Mouse (Mus musculus) 3134 (cell line): ENCODE results near the gene Zfp786.

Experiments used
- DNase-seq: peaks from one replicate; pipeline ENCODE4 v3.0.0-alpha.2; 2011; ENCODE audit warnings: low spot score; ENCODE audit not compliant: insufficient read length; ENCODE audit errors: extremely low read depth

The Zfp786 gene

DNA sequence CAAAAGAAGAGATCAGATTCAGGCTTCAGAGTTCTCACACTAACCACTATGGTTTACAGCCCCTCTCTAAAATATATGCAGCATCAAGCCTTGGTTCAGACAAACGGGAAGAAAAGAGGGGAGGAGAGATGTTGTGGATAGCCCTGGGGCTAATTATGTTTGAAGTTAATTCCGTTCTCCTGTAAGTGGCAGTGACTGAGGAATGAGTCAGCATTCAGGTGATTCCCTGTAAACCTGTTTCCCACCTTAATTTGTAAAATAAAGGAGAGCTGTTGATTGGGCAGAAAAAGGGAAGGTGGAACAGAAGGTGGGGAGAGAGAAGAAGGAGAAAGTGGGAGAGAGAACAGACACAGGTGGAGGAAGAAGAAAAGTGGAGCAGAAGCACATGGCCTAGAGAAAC, 6.4 kb downstream of the Zfp786 start:
- DNase-seq: no peak

DNA sequence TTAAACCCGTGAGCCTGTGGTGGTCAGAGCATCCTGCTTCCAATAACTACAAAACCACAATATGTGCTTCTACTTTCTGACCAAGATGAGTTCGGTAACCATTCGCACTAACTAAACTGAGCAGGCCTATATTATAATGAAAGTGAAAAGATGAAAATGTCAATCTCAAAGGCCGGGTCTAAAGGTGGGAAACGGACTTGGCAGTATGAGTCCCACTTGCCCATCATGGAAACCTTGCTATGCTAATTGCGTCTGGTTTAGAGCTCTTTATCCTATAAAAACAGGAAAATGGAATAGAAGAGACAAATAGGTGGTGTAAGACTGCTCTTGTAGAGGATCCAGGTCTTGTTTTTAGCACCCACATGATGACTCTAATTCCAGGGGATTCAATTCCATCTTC, 8.9 kb downstream of the Zfp786 start:
- DNase-seq: no peak

DNA sequence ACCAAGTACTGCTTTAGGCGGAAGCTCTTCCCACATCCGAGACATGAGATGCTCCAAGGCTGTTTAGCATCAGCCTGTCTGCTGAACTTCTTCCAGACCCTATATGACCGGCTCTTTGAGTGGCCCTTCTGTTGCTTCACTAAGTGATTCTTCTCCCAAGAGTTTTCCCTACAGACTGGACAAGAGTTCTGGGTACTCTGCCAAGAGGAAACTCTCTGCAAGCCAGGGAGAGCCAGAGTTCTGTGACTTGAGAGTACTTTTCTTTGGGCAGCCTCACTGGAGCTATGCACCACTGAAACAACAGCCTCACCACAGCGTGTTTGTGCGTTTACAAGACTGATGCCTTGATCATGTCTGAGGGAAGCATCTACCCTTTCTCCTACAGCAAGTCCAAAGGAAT, 9.4 kb downstream of the Zfp786 start:
- no peak for DNase-seq

DNA sequence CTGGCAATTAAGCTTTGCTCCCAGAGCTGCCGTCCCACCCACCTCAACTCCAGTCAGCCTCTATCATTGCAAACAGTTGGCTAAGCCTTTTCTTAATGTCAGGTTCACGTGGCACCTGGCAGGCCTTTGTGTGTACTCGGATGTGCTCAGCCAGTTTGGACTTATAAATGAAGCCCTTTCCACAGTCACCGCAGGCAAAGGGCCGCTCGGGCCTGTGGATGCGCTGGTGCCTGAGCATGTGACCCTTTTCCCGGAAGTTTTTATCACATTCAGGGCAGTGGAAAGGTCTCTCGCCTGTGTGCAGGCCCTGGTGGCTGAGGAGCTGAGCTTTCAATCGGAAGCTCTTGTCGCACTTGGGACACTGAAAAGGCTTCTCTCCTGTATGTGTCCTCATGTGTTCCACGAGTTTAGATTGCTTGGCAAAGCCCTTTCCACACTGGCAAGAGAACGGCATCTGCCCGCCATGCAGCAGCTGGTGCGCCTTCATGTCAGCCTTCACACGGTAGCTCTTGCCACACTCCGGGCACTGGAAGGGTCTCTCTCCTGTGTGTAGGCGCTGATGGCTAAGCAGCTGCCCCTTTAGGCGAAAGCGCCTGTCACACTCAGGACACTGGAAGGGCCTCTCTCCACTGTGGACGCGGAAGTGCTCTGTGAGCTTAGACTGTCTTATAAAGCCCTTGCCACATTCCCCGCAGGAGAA, 10.9 kb downstream of the Zfp786 start:
- no peak for DNase-seq

DNA sequence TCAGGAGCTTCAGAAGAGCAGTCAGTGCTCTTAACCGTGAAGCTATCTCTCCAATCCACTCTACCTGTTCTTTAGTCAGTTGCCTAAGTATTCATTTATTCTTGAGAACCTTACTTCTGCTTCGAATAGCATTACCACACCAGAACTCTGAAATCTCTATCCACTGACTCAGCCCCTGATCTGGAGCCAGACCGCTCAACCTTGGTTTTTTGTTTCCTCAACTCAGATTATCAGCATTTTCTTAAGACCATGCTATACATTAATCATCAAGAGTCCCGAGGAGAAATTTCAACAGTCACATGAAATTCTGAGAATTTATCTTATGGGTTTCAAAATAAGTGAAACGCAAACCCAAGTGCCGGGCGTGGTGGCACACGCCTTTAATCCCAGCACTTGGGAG, 11.9 kb downstream of the Zfp786 start:
- DNase-seq: peak; percentile 35

DNA sequence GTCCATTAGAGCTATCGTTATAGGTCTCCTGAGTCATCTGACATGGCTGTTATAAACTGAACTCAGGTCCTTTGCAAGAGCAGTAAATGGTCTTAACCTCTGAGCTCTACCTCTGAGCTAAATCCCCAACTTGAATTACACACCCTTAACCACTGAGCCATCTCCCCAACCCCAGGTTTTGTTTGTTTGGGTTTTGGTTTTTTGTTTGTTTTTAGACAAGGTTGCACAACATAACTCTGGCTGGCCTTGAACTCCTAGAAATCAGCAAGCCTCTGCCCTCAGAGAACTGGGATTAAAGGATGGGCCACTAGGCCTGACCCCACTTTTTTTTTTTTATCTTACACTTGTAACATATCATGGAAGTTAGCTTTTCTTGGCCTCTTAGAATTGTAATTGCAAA, 14.5 kb downstream of the Zfp786 start:
- no peak for DNase-seq

DNA sequence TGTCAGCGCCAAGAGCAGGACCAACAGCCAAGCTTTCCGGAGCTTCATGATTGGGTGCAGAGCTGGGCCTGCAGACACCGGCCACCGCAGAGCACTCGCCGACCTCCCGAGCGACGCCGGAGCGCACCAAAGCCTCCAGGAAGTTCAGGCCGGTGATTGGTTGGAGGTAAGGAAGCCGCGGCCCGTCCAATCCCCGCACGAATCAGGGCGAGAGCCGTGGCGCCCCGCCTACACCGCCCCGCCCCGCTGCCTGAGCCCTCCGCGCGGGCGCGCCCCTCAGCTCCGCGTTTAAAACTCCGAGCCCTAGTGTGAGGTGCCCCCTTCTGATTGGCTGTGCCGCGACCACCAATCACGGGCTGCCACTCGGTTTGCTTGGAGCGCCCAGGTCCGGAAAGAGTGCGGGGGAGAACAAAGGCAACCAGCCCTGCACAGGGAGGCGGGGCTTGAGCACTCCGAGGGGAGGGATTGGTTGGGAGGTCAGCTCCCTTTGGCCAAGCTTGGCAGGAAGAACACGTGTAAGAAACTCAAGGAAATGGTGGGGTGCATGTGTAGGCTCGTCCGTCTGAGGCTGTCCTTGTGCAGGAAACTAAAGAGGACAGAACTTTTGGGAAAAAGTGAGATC, 17.3 kb downstream of the Zfp786 start, which contains the start of gene Pdia4:
Pdia4 (minus strand) TSS at position 174 of the 622 bp plus-strand sequence.
- peak; percentile 98 for DNase-seq

DNA sequence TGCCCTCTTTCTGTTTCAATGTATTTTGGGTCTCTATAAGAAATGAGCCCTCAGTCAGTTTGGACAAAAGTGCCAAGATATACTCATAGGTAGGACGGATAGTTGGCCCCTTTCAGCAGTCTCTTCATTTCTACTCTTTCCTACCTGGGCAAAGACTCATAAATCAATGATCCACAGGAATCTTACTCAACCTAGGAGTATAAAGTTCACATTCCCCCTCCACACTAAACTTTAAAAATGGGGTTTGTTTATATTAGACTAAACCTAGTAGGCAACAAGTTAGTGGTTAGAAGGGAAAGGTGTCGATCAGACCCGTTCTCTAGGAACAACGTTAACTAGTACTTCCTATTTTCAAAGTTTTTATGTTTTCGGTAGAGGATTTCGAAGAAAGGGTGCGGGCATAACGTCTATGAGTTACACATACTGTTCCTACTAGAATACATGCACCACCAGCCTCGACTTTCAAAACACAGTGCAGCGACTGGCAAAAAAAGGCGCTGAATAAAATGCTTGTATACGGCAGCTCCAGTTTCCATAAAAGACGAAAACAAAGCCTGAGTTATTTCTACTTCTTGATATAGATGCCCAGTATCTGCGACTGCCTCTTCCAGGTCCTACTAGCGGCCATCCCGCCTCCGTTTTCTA, 18.3 kb downstream of the Zfp786 start:
- no peak for DNase-seq

DNA sequence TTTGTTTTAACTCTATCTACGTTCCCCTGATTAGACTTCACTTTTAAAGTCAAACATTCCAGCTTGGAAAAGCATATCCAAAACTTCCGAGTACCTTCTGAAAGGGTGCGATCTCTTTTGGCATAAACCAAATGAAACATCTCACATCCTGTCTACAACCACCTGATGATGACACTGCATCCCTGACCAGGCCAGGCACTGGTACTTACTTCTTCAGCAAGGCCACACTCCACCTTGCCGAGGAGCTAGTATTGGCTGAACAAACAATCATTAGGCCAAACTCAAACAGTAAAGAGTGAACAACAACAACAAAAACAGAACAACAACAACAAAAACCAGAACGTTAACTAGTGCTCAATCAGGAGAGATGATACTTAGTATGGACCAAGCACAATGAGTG, 19.3 kb downstream of the Zfp786 start:
- DNase-seq: no peak

DNA sequence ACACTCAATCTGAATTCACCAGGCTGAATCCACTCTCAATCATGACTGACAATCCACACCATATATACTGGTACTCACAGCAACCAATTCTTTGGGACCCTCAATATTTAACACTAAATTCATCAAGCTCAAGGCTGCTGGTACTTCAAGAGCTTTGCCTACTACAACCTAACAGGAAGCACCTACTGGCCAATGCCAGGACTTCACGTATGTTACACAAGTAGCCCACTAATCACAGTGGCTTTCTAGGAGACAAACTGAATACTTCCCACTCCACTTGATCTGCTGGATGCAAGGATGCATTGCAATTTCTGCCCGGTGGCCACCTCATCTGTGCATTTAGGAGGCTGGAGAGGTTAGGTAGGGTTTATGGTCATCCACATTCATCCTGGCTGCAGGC, 20.5 kb downstream of the Zfp786 start:
- DNase-seq: no peak

DNA sequence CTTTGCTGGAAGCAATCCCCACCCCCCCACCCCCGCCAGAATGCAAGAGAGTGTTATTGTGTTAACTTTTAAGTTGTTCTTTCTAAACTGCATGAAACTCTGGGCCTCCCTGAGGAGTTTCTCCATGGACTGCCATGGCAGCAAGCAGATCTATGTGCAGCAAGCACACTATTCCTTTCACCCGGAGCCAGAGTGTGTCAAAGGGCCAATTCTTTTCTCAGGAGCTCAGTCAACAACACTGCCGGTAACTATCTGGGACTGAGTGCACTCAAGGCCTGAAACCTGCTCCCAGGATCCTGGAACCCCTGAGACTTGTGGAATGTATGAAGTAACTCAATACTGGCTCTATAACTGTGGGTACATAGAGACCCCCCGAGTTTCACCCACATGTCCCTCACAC, 21.6 kb downstream of the Zfp786 start:
- DNase-seq: no peak

DNA sequence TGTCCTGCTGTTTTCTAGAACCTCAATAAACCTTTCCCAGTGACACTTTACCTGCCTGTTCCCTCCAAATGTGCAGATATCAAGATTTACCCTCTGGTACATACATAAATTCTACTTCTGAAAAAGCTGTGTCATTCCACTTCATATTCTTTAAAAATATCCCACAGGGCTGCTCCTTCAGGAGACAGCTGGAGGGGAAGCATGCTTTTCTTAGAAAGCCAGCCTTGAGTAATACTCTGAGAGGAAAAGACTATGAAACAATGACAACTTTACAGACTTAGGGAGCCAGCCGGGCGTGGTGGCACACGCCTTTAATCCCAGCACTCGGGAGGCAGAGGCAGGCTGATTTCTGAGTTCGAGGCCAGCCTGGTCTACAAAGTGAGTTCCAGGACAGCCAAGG, 22.1 kb downstream of the Zfp786 start:
- DNase-seq: no peak

DNA sequence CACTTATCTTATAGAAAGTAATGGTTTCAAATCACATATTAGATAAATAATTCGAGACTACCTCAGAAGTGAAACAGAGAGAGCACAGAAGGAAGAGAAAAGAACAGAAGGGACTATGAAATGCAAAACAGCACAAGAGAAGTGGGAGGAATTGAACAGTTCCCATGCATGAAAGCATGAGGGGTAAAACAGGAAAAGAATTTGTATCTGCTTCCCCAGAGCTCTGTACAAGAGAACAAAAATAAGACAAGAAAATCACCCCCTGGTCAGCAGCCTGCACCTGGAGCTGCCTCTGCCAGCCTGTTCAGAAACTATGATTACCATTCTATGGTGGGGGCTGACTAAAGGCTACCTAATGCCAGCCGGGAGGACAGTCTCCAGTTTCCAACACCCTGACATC, 23.2 kb downstream of the Zfp786 start:
- DNase-seq: no peak

DNA sequence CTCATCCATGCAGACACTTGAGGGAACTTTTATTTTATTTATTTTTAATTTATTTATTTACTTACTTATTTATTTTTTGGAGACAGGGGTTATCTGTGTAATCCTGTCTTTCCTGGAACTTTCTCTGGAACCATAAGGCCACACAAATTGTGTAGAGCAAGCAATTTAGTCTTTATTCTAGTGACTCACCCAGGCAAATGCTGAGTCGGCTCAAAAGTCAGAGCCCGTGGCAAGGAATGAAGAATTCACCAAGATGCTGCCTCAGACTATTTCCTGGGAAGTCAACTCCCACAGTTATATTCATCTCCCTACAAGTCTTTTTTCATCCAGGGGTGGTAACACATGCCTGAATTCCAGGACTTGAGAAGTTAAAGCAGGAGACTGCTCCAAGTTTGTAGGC, 25.1 kb downstream of the Zfp786 start:
- no peak for DNase-seq

DNA sequence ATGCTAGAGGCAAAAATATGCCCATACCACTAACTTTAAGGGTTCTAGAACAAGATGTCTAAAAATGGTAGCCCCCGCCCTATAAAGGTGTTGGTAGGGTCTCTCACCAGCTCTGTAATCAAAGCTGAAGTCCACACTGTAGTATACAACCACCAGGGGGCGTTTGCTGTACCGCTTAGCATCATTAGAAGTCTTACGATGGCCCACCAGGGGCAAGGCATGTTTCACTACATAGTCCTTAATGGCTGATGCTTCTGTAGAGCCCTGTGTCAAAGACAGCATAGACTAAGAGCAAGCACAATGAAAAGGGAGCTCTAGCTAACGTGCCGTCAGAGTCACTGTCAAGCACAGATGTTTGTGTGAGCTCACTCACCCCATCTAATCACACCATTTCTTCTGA, 31.6 kb downstream of the Zfp786 start:
- DNase-seq: no peak

DNA sequence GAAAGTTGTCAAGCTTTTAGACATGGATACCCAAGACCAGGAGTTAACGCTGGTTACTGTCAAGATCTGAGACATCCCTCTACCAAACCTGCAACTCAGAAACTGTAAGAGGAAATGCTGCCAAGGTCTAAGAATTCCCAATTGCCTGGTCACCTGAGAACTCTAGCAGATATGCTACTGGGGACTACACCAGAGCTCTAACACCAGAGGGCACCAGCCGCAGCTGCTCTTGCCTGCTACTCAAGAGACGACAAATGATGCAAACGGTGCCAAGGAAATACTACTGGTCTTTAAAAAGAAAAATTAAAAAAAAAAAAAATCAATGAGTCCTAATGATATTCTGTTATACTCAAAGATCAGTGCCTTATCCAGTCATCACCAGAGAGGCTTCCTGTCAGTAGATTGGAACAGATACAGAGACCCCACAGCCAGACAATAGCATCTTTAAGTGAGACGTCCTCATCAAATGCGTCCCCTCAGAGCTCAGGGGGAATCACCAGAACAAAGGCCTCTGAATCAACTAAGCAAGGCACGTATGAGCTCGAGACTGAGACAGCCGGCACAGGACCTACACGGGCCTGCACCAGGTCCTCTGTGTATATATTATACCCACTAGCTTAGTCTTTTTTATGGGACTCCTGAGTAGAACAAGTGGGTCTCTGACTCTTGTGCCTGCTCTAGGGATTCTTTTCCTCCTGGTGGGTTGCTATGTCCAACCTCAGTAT, 36.4 kb downstream of the Zfp786 start:
- DNase-seq: no peak

DNA sequence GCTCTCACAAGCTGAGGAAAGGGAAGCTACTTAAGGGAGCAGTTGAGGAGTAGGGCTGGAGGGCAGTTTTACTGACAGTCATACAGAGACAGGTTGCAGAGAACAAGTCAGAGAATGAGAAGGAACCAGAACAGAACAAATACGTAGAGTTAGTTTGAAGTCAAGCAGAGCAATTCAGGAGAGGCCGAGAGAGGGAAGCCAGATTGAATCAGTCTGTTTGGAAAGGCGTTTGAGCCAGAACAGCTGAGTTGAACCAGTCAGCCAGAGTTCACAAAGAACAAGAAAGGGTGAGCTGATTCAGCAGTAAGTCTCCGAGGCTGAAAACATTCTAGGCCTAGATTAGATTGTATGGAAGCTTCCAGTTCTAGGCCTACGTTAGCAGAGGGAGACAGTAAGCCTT, 37.4 kb downstream of the Zfp786 start:
- no peak for DNase-seq

DNA sequence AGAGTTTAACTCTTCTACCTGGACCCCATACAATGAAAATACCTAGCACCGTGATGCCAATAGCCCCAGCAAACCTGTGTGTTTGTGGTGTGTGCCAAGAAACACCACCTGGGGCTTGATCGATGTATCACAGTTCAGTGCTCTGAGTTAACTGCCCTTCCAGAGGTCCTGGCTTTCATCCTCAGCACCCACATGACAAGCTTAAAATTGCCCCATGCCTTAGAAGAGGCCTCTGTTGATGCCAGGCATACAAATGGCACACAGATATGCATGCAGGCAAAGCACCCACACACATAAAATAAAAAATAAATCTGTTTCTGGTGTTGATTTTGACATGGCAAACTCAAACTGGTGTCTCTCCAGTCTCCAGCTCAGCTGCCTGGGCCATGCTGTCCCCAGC, 38.1 kb downstream of the Zfp786 start:
- DNase-seq: no peak

DNA sequence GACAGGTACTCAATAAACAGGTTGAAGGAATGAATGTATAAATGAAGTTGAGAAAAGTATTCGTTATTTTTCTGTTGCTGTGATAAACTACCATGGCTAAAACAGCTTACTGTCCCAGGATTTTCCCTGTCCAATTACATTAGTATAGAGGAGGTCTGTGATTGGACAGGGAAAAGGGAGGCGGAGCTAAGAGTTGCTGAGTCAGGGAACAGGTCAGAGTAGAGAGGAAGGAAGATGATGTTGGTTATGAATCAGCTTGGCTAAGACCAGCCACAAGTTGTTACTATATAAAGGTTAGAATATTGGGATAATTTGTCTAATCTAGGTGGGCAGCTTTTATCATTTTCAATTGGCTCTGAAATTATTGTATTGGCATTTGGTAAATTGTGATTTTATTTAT, 39.9 kb downstream of the Zfp786 start:
- no peak for DNase-seq

DNA sequence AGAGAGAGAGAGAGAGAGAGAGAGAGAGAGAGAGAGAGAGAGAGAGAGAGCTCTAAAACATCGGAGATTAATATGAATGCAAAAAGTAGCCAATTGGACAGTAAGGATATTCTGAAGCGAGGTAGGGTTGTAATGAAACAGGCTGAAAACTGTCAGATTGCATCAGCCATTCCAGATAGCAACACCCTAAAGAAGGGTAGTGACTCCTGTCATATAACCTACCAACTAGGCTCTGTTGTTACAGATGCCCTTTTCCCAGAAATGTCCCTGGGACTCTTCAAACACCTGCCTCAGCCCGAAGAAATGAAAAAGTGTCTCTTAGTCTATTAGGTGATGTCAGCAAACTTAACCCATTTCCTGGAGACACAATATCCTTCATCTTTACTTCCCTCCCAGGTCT, 41.8 kb downstream of the Zfp786 start:
- no peak for DNase-seq

DNA sequence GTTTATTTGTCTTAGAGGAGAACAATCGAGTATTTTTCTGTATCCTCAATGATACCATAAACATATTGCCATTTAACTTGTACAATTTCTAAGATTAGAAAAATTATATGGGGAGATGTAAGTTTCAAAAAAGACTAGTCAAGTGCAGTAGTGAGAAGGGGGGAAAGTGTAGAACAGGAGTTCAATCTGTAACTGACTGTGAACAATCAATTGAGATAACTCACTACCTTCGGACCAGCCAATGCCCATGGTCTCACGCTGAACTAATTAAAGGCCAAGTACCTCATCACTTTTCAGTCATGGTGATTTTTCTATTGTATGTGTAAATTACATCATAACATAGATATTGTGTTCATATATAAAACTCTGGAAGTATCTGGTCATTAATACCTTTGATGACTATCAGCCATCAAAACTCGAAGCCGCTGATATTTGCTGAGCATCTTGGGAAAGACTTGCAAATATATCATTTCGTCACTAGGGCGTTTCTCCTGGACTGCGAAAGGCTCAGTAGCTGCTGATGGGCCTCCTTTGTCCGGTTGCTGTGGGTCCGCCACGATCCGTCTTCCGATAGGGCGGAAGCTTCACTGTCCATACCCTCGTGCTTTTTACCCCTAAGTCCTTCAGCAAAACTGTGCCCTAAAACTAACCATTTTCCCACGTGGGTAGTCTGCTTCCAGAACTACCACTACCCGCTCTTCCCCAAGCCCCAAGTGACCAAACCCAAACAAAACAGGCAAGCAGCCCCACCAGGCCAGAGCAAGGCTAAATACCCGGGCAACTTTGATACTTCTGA, 42.5 kb downstream of the Zfp786 start:
- peak; percentile 78 for DNase-seq
